Mouse (Mus musculus): ENCODE results near the gene Kcnh8. TPM values are rescaled to one million over a fixed set of nuclear protein-coding genes. Genes with fewer than 3 reads are reported as not detected.

The Kcnh8 gene
- total RNA-seq, 2 experiments from 2014 or later = 0.33 to 0.56 TPM

DNA sequence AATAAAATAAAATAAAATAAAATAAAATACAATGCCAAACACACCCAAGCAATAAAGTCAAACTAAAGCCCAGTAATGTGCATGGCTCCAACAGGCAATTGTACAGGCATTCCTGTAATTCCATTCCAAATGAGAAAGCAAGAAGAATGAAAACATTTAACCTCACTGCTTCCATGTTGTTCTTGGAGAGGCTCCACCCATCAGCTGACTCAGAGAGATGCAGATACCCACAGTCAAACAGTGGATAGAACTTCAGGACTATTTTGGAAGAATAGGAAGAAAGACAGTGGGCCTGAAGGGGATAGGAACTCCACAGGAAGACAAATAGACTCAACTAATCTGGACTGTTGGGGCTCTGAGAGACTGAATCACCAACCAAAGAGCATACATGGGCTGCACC is 89.5 kb downstream of the Kcnh8 start:
- no peak overlapping the region for H3K27ac ChIP-seq
- H3K4me3 ChIP-seq = no peak overlapping the region
- no peak for DNase-seq (ENCODE audit: low spot score in 2 of 2)
- no peak for TF ChIP-seq CTCF (conservative IDR thresholded peaks at IDR 0.05)

DNA sequence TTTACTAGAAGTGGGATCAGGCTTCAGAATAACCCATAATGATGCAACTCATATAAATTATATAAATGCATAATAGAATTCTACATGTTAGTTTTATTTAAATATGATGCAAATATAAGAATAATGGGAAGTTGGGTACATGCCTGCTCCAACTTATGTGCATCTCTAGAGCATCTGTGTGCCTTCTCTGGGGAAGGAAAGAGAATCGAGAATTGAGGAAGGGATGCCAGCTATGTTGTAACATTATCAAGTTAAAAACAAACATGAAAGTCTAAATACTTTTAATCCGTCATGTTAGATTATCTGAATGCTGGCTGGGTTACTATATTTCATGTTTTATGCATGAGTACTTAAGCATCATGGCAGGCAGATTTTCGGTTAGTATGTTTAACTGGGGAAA is 99.4 kb downstream of the Kcnh8 start:
- DNase-seq (ENCODE audit: low spot score in 2 of 2) = no peak
- H3K27ac ChIP-seq = no peak overlapping the region
- no peak overlapping the region for H3K4me3 ChIP-seq
- no peak for TF ChIP-seq CTCF (conservative IDR thresholded peaks at IDR 0.05)

DNA sequence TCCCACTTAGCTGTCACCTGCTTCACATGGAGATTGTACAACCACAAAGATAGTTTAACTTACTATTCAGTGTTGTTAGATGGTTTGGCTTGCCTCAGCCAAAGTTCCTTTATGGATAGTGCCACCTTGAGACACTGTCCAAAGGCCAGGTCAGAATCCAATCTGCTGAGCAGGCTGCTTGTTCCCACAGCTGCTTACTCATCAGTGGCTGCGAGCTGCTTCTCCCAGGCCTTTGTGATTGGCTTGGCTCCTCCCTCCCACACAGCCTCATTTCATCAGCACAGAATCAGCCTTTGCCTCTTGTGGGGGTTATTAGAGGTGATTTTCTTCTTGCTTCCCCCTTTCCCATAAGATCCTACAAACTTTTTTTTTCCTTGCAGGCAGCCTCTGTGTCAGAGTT is 109.8 kb downstream of the Kcnh8 start:
- DNase-seq (ENCODE audit: low spot score in 2 of 2) = no peak
- no peak overlapping the region for H3K4me3 ChIP-seq

DNA sequence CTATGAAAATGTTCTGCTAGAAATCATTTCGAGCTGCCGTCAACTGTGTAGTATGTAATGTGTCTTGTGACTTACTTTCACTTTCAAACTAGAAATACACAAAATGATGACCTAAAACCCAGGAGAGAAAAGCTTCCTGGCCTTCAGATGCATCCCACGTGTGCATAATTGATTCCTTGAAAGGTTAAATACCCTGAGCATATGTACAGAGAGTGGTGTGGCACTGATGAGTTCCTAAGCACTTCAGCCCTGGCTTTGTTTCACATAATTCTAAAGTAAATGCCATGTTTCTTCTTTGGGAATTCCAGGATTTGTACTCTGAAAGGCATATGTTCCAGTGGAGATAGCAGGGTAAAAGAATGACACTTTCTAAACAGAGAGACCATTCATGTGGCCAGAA is 119.7 kb downstream of the Kcnh8 start:
- Histone ChIP-seq H3K4me3 (no peak overlapping the region), H3K27ac (no peak overlapping the region)
- no peak for TF ChIP-seq CTCF (conservative IDR thresholded peaks at IDR 0.05)
- DNase-seq (ENCODE audit: low spot score in 2 of 2) = no peak

More for the DNA sequence above, 109.8 kb downstream of the Kcnh8 start:
- TF ChIP-seq CTCF (conservative IDR thresholded peaks at IDR 0.05) = no peak
- H3K27ac ChIP-seq = no peak overlapping the region

DNA sequence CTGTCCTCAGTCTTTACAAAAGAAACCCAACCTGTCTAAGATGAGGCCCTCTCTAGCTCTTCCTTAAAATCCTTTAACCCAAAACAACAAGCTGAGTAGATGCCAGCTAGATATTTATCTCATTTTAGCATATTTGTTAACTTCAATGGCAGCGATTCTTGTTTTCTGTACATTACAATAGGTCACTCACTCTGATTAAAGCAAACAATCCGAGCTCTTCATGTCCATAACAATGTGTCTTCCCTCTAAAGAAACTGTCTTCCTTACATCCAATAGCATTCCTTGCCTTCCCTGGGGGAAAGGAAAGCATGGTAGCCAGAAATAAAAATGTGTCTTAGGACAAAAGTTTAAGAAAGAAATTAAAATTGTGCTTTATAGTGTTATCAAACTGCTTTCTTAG is 126.3 kb downstream of the Kcnh8 start:
- H3K4me3 ChIP-seq = no peak overlapping the region
- no peak for DNase-seq (ENCODE audit: low spot score in 2 of 2)
- no peak overlapping the region for H3K27ac ChIP-seq
- TF ChIP-seq CTCF (conservative IDR thresholded peaks at IDR 0.05) = no peak

DNA sequence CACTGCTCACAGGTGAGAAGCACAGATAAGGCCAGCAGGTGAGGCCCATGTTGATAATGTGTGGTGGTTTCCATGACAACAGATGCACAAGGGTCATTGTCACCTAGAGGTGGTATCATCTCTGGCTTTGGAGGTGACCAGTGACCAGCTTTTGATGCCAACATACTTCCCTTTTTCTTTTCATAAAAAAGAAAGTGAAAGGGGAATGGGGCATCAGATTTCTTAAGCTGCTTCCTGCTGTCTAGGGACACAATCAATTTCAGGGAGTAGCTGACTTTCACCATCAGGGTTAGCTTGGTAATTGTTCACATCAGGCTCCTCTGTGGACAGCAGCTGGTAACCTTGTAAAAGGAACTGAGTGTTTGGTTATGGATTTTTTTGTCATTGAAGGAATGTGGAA is 135.9 kb downstream of the Kcnh8 start:
- no peak overlapping the region for H3K4me3 ChIP-seq
- DNase-seq (ENCODE audit: low spot score in 2 of 2) = no peak
- no peak for TF ChIP-seq CTCF (conservative IDR thresholded peaks at IDR 0.05)
- no peak overlapping the region for H3K27ac ChIP-seq

DNA sequence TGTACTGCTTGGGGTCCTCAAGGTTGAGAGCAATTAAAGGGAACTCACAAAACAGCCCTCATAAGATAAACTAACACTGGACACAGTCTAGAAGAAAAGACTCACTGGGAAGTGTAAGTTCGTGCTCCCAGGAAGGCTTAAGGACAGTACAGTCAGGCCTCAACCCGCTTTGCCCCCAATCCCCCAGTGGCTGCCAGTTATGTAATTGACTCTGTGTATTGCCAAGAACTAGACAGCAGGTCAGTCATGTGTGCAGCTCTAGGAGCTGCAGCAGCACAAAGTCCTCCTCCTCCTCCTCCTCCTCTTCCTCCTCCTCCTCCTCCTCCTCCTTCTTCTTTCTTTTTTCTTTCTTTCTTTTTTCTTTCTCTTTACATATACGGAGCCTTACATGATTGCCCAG is 185.6 kb downstream of the Kcnh8 start:
- no peak for TF ChIP-seq CTCF (conservative IDR thresholded peaks at IDR 0.05)
- Histone ChIP-seq H3K27ac (no peak overlapping the region), H3K4me3 (no peak overlapping the region)
- no peak for DNase-seq (ENCODE audit: low spot score in 2 of 2)

DNA sequence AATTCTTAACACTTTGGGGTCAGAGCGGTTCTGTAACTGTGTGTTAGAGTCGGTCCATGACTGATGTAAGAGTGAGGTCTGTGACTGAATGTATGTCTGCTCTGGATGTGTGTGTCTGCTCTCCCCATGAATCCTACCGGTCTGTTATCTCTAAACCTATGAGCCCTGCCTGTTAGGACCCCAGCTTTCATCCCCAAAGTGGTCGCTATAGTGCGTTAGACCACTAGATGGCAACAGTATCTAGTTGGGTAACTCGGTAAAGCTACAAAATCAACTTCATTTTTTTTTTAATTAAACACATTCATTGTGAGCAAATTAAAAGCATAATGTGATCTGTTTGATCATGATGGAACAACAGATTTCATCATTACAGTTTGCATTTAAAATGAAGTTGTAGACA is 202.0 kb downstream of the Kcnh8 start:
- DNase-seq (ENCODE audit: low spot score in 2 of 2) = no peak
- peak; percentile 66 for TF ChIP-seq CTCF (conservative IDR thresholded peaks at IDR 0.05)

DNA sequence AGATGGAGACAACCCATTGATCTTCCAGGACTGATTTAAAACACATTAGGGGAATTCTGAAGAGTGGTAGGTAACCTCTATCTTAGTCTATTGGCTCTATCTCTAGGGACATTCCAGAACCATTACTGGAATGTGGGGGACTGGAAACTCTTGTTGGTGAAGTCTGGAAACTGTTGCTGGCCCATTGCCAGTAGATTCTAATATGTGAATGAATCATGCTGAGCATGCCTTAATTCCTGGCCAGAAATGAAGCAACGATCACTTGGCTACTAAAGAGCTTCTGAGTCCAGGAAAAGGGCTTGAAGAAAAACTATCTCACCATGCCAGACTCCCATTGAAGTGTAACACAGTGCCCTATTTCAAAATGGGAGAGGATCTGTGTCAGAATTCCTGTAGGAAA is 208.3 kb downstream of the Kcnh8 start:
- no peak overlapping the region for H3K4me3 ChIP-seq
- DNase-seq (ENCODE audit: low spot score in 2 of 2) = no peak
- no peak for TF ChIP-seq CTCF (conservative IDR thresholded peaks at IDR 0.05)
- no peak overlapping the region for H3K27ac ChIP-seq

More for the DNA sequence above, 202.0 kb downstream of the Kcnh8 start:
- Histone ChIP-seq H3K4me3 (no peak overlapping the region), H3K27ac (no peak overlapping the region)

DNA sequence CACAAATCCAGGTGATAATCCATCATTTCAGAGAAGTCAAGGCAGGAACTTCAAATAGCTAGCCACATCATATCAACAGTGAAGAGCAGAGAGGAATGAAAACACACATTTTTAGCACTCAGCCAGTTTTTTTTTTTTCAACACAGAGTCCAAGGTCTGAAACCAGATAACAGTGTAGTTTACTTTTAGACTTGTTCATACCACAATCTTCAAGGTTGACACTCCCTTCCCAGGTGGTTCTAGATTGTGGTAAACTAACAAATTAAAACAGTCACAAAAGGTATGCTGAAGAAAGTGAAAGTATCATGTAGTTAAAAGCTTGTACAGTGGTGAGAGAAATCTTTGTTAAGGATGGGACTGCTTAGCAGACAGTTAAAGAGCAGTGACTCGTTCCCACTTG is 216.5 kb downstream of the Kcnh8 start:
- no peak for DNase-seq (ENCODE audit: low spot score in 2 of 2)
- TF ChIP-seq CTCF (conservative IDR thresholded peaks at IDR 0.05) = no peak
- Histone ChIP-seq H3K4me3 (no peak overlapping the region), H3K27ac (no peak overlapping the region)

DNA sequence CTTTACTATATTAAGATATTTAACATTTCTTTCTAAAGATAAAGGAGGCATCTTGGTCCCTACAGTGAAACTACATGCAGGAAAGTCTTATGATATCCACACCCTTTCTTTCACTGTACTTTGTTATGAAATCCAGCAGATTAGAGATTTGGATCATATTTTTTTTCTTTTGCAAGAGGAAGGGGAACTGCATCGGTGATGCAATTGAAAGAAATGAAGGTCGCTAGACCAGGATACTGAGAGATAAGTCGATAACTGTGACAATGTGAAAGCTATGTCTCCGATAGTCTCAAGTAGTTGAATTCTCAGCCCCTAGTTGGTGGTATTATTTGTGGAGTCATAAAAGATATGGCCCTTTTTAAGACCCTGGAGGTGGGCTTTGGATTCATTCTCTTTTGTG is 227.2 kb downstream of the Kcnh8 start:
- Histone ChIP-seq H3K27ac (no peak overlapping the region), H3K4me3 (no peak overlapping the region)
- no peak for DNase-seq (ENCODE audit: low spot score in 2 of 2)
- TF ChIP-seq CTCF (conservative IDR thresholded peaks at IDR 0.05) = no peak

DNA sequence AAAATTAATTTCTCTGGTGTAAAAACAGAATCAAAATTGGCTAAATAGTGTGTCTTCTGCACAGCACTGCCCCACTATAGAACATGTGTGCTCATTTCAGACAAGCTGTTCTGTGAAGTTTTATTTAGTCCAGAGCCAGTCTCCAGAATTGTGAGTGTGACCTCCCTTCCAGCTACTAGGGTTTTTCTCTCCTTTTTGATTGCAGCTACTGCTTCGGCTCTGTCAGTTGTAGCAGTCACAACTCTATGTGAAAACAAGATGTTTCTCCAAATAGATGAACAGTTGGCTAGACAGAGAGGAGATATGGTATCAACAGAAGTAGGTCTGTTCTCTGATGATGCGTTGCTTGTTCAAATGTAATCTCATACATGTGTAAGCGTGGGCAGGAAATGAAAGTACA is 270.7 kb downstream of the Kcnh8 start:
- DNase-seq (ENCODE audit: low spot score in 2 of 2) = peak; percentile 19 to 25
- H3K4me3 ChIP-seq = no peak overlapping the region
- H3K27ac ChIP-seq = no peak overlapping the region
- TF ChIP-seq CTCF (conservative IDR thresholded peaks at IDR 0.05) = no peak

DNA sequence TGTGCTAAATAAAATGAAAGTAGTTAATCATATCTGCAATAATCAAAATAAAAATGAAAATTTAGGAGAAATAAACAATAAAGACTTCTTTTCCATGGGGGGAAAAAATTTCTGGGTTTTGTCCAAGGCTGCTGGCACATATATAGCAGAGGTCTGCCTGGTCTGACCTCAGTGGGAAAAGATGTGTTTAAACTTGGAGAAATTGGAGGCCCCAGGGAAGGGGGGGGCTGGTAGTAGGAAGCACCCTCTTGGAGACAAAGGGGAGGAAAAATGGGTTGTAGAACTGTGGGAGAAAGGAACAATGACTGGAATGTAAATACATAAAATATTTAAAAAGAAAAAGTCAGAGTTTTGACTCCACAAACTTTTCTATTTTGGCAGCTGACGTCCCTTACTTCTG is 276.5 kb downstream of the Kcnh8 start:
- no peak for DNase-seq (ENCODE audit: low spot score in 2 of 2)
- H3K27ac ChIP-seq = no peak overlapping the region
- TF ChIP-seq CTCF (conservative IDR thresholded peaks at IDR 0.05) = no peak
- no peak overlapping the region for H3K4me3 ChIP-seq

DNA sequence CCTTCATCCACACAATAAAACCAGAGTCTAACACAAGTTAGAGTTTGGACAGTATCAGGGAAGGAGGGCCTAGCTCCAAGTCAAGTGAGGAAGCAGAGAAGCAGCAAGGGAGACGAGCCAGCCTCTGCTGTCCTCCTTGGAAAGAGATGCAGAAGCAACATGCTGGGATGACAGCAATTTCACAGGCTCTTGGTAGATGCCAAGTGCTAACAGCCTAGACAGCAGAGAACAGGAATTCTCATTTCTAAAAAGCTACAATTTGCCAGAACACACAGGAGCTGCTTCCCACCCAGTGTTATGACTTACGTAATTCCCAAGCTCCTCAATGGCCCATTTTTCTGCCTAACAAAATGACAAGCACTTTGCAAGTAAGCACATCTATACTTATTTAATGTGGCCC is 277.5 kb downstream of the Kcnh8 start:
- TF ChIP-seq CTCF (conservative IDR thresholded peaks at IDR 0.05) = no peak
- no peak overlapping the region for H3K4me3 ChIP-seq
- peak in 1 of 2 experiments; percentile 26 for DNase-seq (ENCODE audit: low spot score in 2 of 2)
- no peak overlapping the region for H3K27ac ChIP-seq

DNA sequence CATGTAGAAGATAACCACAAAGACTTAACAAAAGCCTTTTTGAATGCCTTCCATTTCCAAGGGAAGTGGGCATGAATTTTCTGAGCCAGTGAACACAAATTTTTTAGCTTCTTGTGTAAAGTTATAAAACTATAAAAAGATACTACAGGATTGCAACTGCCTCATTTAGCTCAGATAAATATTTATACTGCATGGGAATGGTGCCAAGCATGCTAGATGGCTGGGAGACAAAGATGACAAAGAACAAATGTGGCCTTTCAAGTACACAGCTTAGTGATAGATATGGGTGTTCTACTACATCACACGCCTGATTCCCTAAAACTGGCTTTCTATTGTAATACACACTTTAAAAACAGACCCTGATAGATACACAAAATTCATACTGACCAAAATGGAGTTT is 282.7 kb downstream of the Kcnh8 start:
- no peak for DNase-seq (ENCODE audit: low spot score in 2 of 2)
- H3K4me3 ChIP-seq = no peak overlapping the region
- no peak overlapping the region for H3K27ac ChIP-seq
- no peak for TF ChIP-seq CTCF (conservative IDR thresholded peaks at IDR 0.05)
